Mouse (Mus musculus): ENCODE results near the gene Cyp2c67. TPM values are rescaled to one million over a fixed set of nuclear protein-coding genes. Genes with fewer than 3 reads are reported as not detected.
"Not testable (repeated sequence)": the region's sequence is repeated elsewhere in the genome, so short reads cannot be mapped to it uniquely, and the experiment has no call there.

Gene Cyp2c67
- not detected in 2 replicates for total RNA-seq (2012; rRNA removed)
- not detected in 2 replicates for total RNA-seq (2014; rRNA removed)
- not detected in 2 replicates for polyA plus RNA-seq (2012; ENCODE audit: insufficient read length, low read depth)

- dilution Hi-C loops (cut with MboI; ENCODE audit: extremely low pct_ligation_motif_present, extremely low pct_unique_long_range_greater_than_20kb, low sequenced_read_pairs): no loop called here
- Histone ChIP-seq H3K27me3 (replicated peaks) (no peaks in the 10 kb centered on the region), H3K36me3 (replicated peaks in 1 of 2; ENCODE audit: control insufficient read depth in 1 of 2, insufficient read depth in 1 of 2, low read length in 1 of 2) (no peaks in the 10 kb centered on the region), H3K4me2 (ENCODE audit: insufficient read depth, low read depth, poor library complexity, severe bottlenecking) (no peak within 1 kb of the TSS), H3K9ac (ENCODE audit: insufficient read depth, low read depth) (no peak within 1 kb of the TSS), H3K4me3 (replicated peaks in 1 of 3; ENCODE audit: low read depth in 2 of 3, low read length in 2 of 3, poor library complexity in 1 of 3) (no peak within 1 kb of the TSS), H3K27ac (ENCODE audit: insufficient read depth, low read depth) (no peak within 1 kb of the TSS), H3K9me3 (replicated peaks; ENCODE audit: low read length) (peaks cover 2% of the 10 kb centered on the region), H3K4me1 (ENCODE audit: control insufficient read depth in 1 of 2, insufficient read depth in 2 of 2) (no peaks in the 10 kb centered on the region), H3K79me2 (replicated peaks; ENCODE audit: control insufficient read depth, extremely low read depth, insufficient read depth, poor library complexity, severe bottlenecking) (no peaks in the 10 kb centered on the region)
- no peak for TF ChIP-seq ETS1 (conservative IDR thresholded peaks at IDR 0.05; ENCODE audit: low read depth, low read length)
- TF ChIP-seq ZNF384 (IDR thresholded peaks at IDR 0.05; ENCODE audit: low read depth, low read length): no peak
- TF ChIP-seq CHD2 (IDR thresholded peaks at IDR 0.05; ENCODE audit: low read length): no peak
- TF ChIP-seq GABPA (IDR thresholded peaks at IDR 0.05; ENCODE audit: insufficient replicate concordance, low read depth, low read length): no peak
- TF ChIP-seq SMC3 (IDR thresholded peaks at IDR 0.05; ENCODE audit: low read depth, low read length): no peak
- no peak for TF ChIP-seq MAZ (IDR thresholded peaks at IDR 0.05; ENCODE audit: low read depth, low read length)
- TF ChIP-seq IRF4 (IDR thresholded peaks at IDR 0.05; ENCODE audit: low read depth, low read length): no peak
- TF ChIP-seq CHD1 (IDR thresholded peaks at IDR 0.05; ENCODE audit: low read depth, low read length): no peak
- no peak for TF ChIP-seq HCFC1 (IDR thresholded peaks at IDR 0.05; ENCODE audit: low read depth, low read length)
- TF ChIP-seq USF2 (conservative IDR thresholded peaks at IDR 0.05; ENCODE audit: low read depth, low read length): no peak
- in situ Hi-C loops (cut with MboI; ENCODE audit: low pct_ligation_motif_present, low pct_unique_long_range_greater_than_20kb, low sequenced_read_pairs): no loop called here
- DNase-seq (ENCODE audit: extremely low read depth): no peak
These were observed at the start of gene Cyp2c67 for GRCm38 (mm10) chr19:39648938-39649337. TSS of gene Cyp2c67 (minus strand) at chr19:39649051.

- H3K4me3 ChIP-seq (replicated peaks in 1 of 3; ENCODE audit: low read depth in 2 of 3, low read length in 2 of 3, poor library complexity in 1 of 3); H3K4me2 ChIP-seq (ENCODE audit: insufficient read depth, low read depth, poor library complexity, severe bottlenecking); H3K4me1 ChIP-seq (ENCODE audit: control insufficient read depth in 1 of 2, insufficient read depth in 2 of 2); DNase-seq (ENCODE audit: extremely low read depth); H3K9ac ChIP-seq (ENCODE audit: insufficient read depth, low read depth); H3K36me3 ChIP-seq (replicated peaks in 1 of 2; ENCODE audit: control insufficient read depth in 1 of 2, insufficient read depth in 1 of 2, low read length in 1 of 2); H3K27me3 ChIP-seq (replicated peaks); H3K79me2 ChIP-seq (replicated peaks; ENCODE audit: control insufficient read depth, extremely low read depth, insufficient read depth, poor library complexity, severe bottlenecking); H3K27ac ChIP-seq (ENCODE audit: insufficient read depth, low read depth); H3K9me3 ChIP-seq (replicated peaks; ENCODE audit: low read length); in situ Hi-C loops (cut with MboI; ENCODE audit: low pct_ligation_motif_present, low pct_unique_long_range_greater_than_20kb, low sequenced_read_pairs); dilution Hi-C loops (cut with MboI; ENCODE audit: extremely low pct_ligation_motif_present, extremely low pct_unique_long_range_greater_than_20kb, low sequenced_read_pairs): not testable (repeated sequence)
These were observed 16.8 kb upstream of the Cyp2c67 start for GRCm38 (mm10) chr19:39665650-39666049.

GRCm38 (mm10) chr19:39652381-39652780 is 3.5 kb upstream of the Cyp2c67 start:
- TF ChIP-seq KAT2A (IDR thresholded peaks at IDR 0.05; ENCODE audit: insufficient replicate concordance, low read length) (no peak), MAX (IDR thresholded peaks at IDR 0.05; ENCODE audit: low read length) (no peak), TCF12 (IDR thresholded peaks at IDR 0.05; ENCODE audit: low read depth, low read length) (no peak), RCOR1 (conservative IDR thresholded peaks at IDR 0.05; ENCODE audit: low read depth, low read length) (no peak), ZNF384 (IDR thresholded peaks at IDR 0.05; ENCODE audit: low read depth, low read length) (no peak), PAX5 (IDR thresholded peaks at IDR 0.05; ENCODE audit: low read length) (no peak), RAD21 (IDR thresholded peaks at IDR 0.05; ENCODE audit: low read depth, low read length) (no peak), MAFK (IDR thresholded peaks at IDR 0.05; ENCODE audit: insufficient replicate concordance, low read length) (no peak), JUN (IDR thresholded peaks at IDR 0.05; ENCODE audit: insufficient read depth, low read depth, low read length) (no peak)
- in situ Hi-C loops (cut with MboI; ENCODE audit: low pct_ligation_motif_present, low pct_unique_long_range_greater_than_20kb, low sequenced_read_pairs): no loop called here
- dilution Hi-C loops (cut with MboI; ENCODE audit: extremely low pct_ligation_motif_present, extremely low pct_unique_long_range_greater_than_20kb, low sequenced_read_pairs): no loop called here

More at GRCm38 (mm10) chr19:39652381-39652780, 3.5 kb upstream of the Cyp2c67 start:
- no peak overlapping the region for H3K4me3 ChIP-seq (replicated peaks in 1 of 3; ENCODE audit: low read depth in 2 of 3, low read length in 2 of 3, poor library complexity in 1 of 3)
- DNase-seq (ENCODE audit: extremely low read depth): no peak
- H3K36me3 ChIP-seq (replicated peaks in 1 of 2; ENCODE audit: control insufficient read depth in 1 of 2, insufficient read depth in 1 of 2, low read length in 1 of 2): no peaks in the 10 kb centered on the region
- H3K27ac ChIP-seq (ENCODE audit: insufficient read depth, low read depth): no peak overlapping the region
- no peak overlapping the region for H3K4me2 ChIP-seq (ENCODE audit: insufficient read depth, low read depth, poor library complexity, severe bottlenecking)
- no peaks in the 10 kb centered on the region for H3K4me1 ChIP-seq (ENCODE audit: control insufficient read depth in 1 of 2, insufficient read depth in 2 of 2)
- peaks cover 2% of the 10 kb centered on the region for H3K9me3 ChIP-seq (replicated peaks; ENCODE audit: low read length)
- no peaks in the 10 kb centered on the region for H3K27me3 ChIP-seq (replicated peaks)
- no peak overlapping the region for H3K9ac ChIP-seq (ENCODE audit: insufficient read depth, low read depth)
- H3K79me2 ChIP-seq (replicated peaks; ENCODE audit: control insufficient read depth, extremely low read depth, insufficient read depth, poor library complexity, severe bottlenecking): no peaks in the 10 kb centered on the region
